16 mouse cellular contexts compared by ENCODE assay signal in genomic region chr1:190663996-190664395, GRCm38 (mm10).
"Had no signal": no experiment of that assay in that cellular context is flagged by ENCODE, and none has a peak within 500 bp of the region (broad histone marks: within the 10 kb centered on the region; RNA-seq: fewer than 3 reads in every experiment).

No protein-coding gene starts in this region.

- H3K4me1 ChIP-seq: liver, embryonic 12.5 days had no signal

- H3K9me3 ChIP-seq: heart, embryonic 12.5 days; hindbrain, embryonic 10.5 days; hindbrain, embryonic 13.5 days; hindbrain, embryonic 15.5 days; kidney, embryonic 15.5 days; limb, embryonic 13.5 days; limb, embryonic 15.5 days; liver, embryonic 12.5 days had no signal

- H3K4me2 ChIP-seq: heart, embryonic 12.5 days; hindbrain, embryonic 13.5 days; hindbrain, embryonic 15.5 days; kidney, embryonic 15.5 days; limb, embryonic 13.5 days; limb, embryonic 15.5 days; liver, embryonic 12.5 days had no signal

- H3K9ac ChIP-seq: heart, embryonic 12.5 days; hindbrain, embryonic 13.5 days; hindbrain, embryonic 15.5 days; kidney, embryonic 15.5 days; limb, embryonic 13.5 days; limb, embryonic 15.5 days; liver, embryonic 12.5 days had no signal

- H3K36me3 ChIP-seq: heart, embryonic 12.5 days; hindbrain, embryonic 10.5 days; hindbrain, embryonic 13.5 days; hindbrain, embryonic 15.5 days; kidney, embryonic 15.5 days; limb, embryonic 13.5 days; limb, embryonic 15.5 days; liver, embryonic 12.5 days had no signal

- ATAC-seq: hindbrain, postnatal 0 days; liver, embryonic 12.5 days had no signal

- H3K27ac ChIP-seq: gastrocnemius, adult 2 months; hindbrain, embryonic 10.5 days; hindbrain, embryonic 13.5 days; hindbrain, embryonic 15.5 days; hindbrain, postnatal 0 days; kidney, embryonic 15.5 days; kidney, postnatal 0 days; limb, embryonic 13.5 days; limb, embryonic 15.5 days; liver, embryonic 12.5 days had no signal

- DNase-seq: gastrocnemius, adult 2 months; gastrocnemius, postnatal 14 days; heart, postnatal 10 days; layer of hippocampus, adult 9-11 months; layer of hippocampus, postnatal 36 days; left cerebral cortex, postnatal 4 days had no signal

- H3K4me3 ChIP-seq: gastrocnemius, adult 2 months; heart, embryonic 12.5 days; hindbrain, embryonic 10.5 days; hindbrain, embryonic 13.5 days; hindbrain, embryonic 15.5 days; kidney, embryonic 15.5 days; limb, embryonic 13.5 days; limb, embryonic 15.5 days; liver, embryonic 12.5 days had no signal

- H3K27me3 ChIP-seq: heart, embryonic 12.5 days; hindbrain, embryonic 13.5 days; hindbrain, embryonic 15.5 days; limb, embryonic 13.5 days; limb, embryonic 15.5 days; liver, embryonic 12.5 days had no signal
